Mouse (Mus musculus) thymus, postnatal 14 days (tissue): Measurements from ENCODE around the gene Dnhd1.
"Not testable (repeated sequence)": the region's sequence is repeated elsewhere in the genome, so short reads cannot be mapped to it uniquely, and the experiment has no call there.

Experiments used
- DNase-seq: peaks from one replicate; pipeline ENCODE4 v3.0.0; 2021

Dnhd1 gene

GRCm38 (mm10) chr7:105640894-105641255, 9.8 kb upstream of the Dnhd1 start:
- DNase-seq, result no peak

GRCm38 (mm10) chr7:105641936-105642335, 8.7 kb upstream of the Dnhd1 start:
- DNase-seq, result no peak

GRCm38 (mm10) chr7:105685541-105686197, 35.0 kb downstream of the Dnhd1 start:
- no peak for DNase-seq

- DNase-seq, result no peak
Observed at GRCm38 (mm10) chr7:105690875-105691274, 40.2 kb downstream of the Dnhd1 start.

- no peak for DNase-seq
Observed at GRCm38 (mm10) chr7:105703184-105703583, 52.6 kb downstream of the Dnhd1 start.

- no peak for DNase-seq
Observed at GRCm38 (mm10) chr7:105703816-105704215, 53.2 kb downstream of the Dnhd1 start.

- no peak for DNase-seq
Observed at GRCm38 (mm10) chr7:105708733-105709132, 58.1 kb downstream of the Dnhd1 start.

- DNase-seq, result peak; percentile 17
Observed at GRCm38 (mm10) chr7:105715366-105715765, 64.7 kb downstream of the Dnhd1 start.

GRCm38 (mm10) chr7:105721916-105722315, 71.3 kb downstream of the Dnhd1 start:
- no peak for DNase-seq

GRCm38 (mm10) chr7:105726144-105726979, 75.7 kb downstream of the Dnhd1 start:
- peak; percentile 57 for DNase-seq

- DNase-seq, result no peak
Observed at GRCm38 (mm10) chr7:105726980-105727325, 76.3 kb downstream of the Dnhd1 start.

- DNase-seq, result no peak
Observed at GRCm38 (mm10) chr7:105728701-105729428, 78.2 kb downstream of the Dnhd1 start.

- no peak for DNase-seq
Observed at GRCm38 (mm10) chr7:105733836-105734235, 83.2 kb downstream of the Dnhd1 start.

- DNase-seq, result no peak
Observed at GRCm38 (mm10) chr7:105734826-105735225, 84.2 kb downstream of the Dnhd1 start.

- not testable (repeated sequence) for DNase-seq
Observed at GRCm38 (mm10) chr7:105735464-105735863, 84.8 kb downstream of the Dnhd1 start.

- DNase-seq, result peak; percentile 87
Observed at GRCm38 (mm10) chr7:105736264-105736901, 85.8 kb downstream of the Dnhd1 start, which contains the start of gene Ilk. Gene Ilk, plus strand, starts transcription at chr7:105736592.

- DNase-seq, result peak; percentile 48
Observed at GRCm38 (mm10) chr7:105736911-105737521, 86.4 kb downstream of the Dnhd1 start, which contains the start of gene Rrp8. Gene Rrp8, minus strand, starts transcription at chr7:105737385.

GRCm38 (mm10) chr7:105737648-105738047, 87.0 kb downstream of the Dnhd1 start:
- no peak for DNase-seq

GRCm38 (mm10) chr7:105738286-105738685, 87.7 kb downstream of the Dnhd1 start:
- no peak for DNase-seq

GRCm38 (mm10) chr7:105738948-105739347, 88.3 kb downstream of the Dnhd1 start:
- DNase-seq, result no peak

- no peak for DNase-seq
Observed at GRCm38 (mm10) chr7:105740089-105740795, 89.6 kb downstream of the Dnhd1 start.

GRCm38 (mm10) chr7:105740851-105741250, 90.2 kb downstream of the Dnhd1 start:
- DNase-seq, result no peak
